Mouse (Mus musculus) ES-Bruce4 (cell line): ENCODE measurements around the gene Thada.

Experiments used
- CTCF ChIP-seq: IDR thresholded peaks from one replicate; pipeline ENCODE4 v1.8.1; 2011; ENCODE audit warnings: low read depth, low read length
- EP300 ChIP-seq: IDR thresholded peaks from 2 replicates; pipeline ENCODE4 v1.6.1; 2011; ENCODE audit warnings: low read depth, low read length; ENCODE audit not compliant: insufficient read depth
- POLR2A ChIP-seq: IDR thresholded peaks from one replicate; pipeline ENCODE4 v1.8.1; 2011; ENCODE audit warnings: low read length; ENCODE audit not compliant: insufficient read depth

GRCm38 (mm10) chr17:84330986-84331385 is 135.0 kb downstream of the Thada start:
- no peak for TF ChIP-seq CTCF
- no peak for TF ChIP-seq POLR2A
- no peak for TF ChIP-seq EP300
